Mouse (Mus musculus) limb, embryonic 15.5 days (tissue): ENCODE results near the gene Apobec4. TPM values are rescaled to one million over a fixed set of nuclear protein-coding genes. Genes with fewer than 3 reads are reported as not detected.
A peak's percentile ranks its signal among the peaks of the same experiment; 100 is the strongest.

Experiments used
- ATAC-seq: fragments of 200-750 bp; cut with Nextera tagmentation; 2 replicates; pipeline ENCODE4 v1.8.0; 2017; ENCODE audit warnings: low read depth, moderate TSS enrichment; ENCODE audit not compliant: insufficient number of reproducible peaks, low FRiP score, low TSS enrichment
- H3K27ac ChIP-seq: fragments of 300-500 bp; sonication (generic); 2 replicates; pipeline ENCODE4 v1.5.1; 2015; ENCODE audit warnings: moderate library complexity, mild to moderate bottlenecking, inconsistent platforms
- H3K27me3 ChIP-seq: fragments of 300-500 bp; sonication (generic); 2 replicates; pipeline ENCODE4 v1.6.1; 2015; ENCODE audit warnings: inconsistent platforms
- H3K36me3 ChIP-seq: fragments of 300-500 bp; sonication (generic); 2 replicates; pipeline ENCODE4 v1.6.1; 2015; ENCODE audit warnings: inconsistent platforms
- H3K4me1 ChIP-seq: fragments of 300-500 bp; sonication (generic); 2 replicates; pipeline ENCODE4 v1.6.1; 2015; ENCODE audit warnings: inconsistent platforms
- H3K4me2 ChIP-seq: fragments of 300-500 bp; sonication (generic); 2 replicates; pipeline ENCODE4 v1.6.1; 2015; ENCODE audit warnings: mild to moderate bottlenecking, inconsistent platforms
- H3K4me3 ChIP-seq: fragments of 300-500 bp; sonication (generic); 2 replicates; pipeline ENCODE4 v1.5.1; 2015; ENCODE audit warnings: mild to moderate bottlenecking, inconsistent platforms
- H3K9ac ChIP-seq: fragments of 300-500 bp; sonication (generic); 2 replicates; pipeline ENCODE4 v1.6.1; 2015; ENCODE audit warnings: inconsistent platforms
- H3K9me3 ChIP-seq: fragments of 300-500 bp; sonication (generic); 2 replicates; pipeline ENCODE4 v1.6.1; 2016; ENCODE audit warnings: inconsistent platforms
- WGBS: fragments of 180-500 bp; shearing (Covaris S2); methylation state at CpG from one replicate; pipeline ENCODE4 v1.1.7; 2015; 5-methylcytosine and 5-hydroxymethylcytosine counted together
- polyA plus RNA-seq: library from polyadenylated mRNA; unstranded; fragments of >200 nt; fragmentation: Nextera tagmentation; extraction: Ambion mirVana; gene quantifications from 2 replicates; pipeline ENCODE4 v1.2.1, GENCODE M21; 2015

Apobec4 gene
- polyA plus RNA-seq, 1 experiment from 2014 or later = not detected

- Histone ChIP-seq H3K4me3 (no peak overlapping the region), H3K4me2 (no peak overlapping the region), H3K27me3 (no peaks in the 10 kb centered on the region), H3K27ac (no peak overlapping the region), H3K9ac (no peak overlapping the region), H3K9me3 (no peaks in the 10 kb centered on the region), H3K36me3 (no peaks in the 10 kb centered on the region), H3K4me1 (peaks cover 14% of the 10 kb centered on the region)
- 0 out of 2 replicates have a peak, but pooled peaks have one; percentile 14 for ATAC-seq
- WGBS = 64% methylated on average over 6 of the region's 6 CpGs
Observed at GRCm38 (mm10) chr1:152793495-152794130, 43.3 kb downstream of the Apobec4 start.

- ATAC-seq = no peak
- H3K9ac ChIP-seq = no peak overlapping the region
- H3K4me3 ChIP-seq = no peak overlapping the region
- H3K4me2 ChIP-seq = no peak overlapping the region
- no peaks in the 10 kb centered on the region for H3K36me3 ChIP-seq
- no peak overlapping the region for H3K27ac ChIP-seq
- H3K9me3 ChIP-seq = no peaks in the 10 kb centered on the region
- peaks cover 12% of the 10 kb centered on the region for H3K4me1 ChIP-seq
- no peaks in the 10 kb centered on the region for H3K27me3 ChIP-seq
- 72% methylated on average over 8 of the region's 8 CpGs for WGBS
Observed at GRCm38 (mm10) chr1:152795688-152796255, 45.4 kb downstream of the Apobec4 start.

GRCm38 (mm10) chr1:152796683-152797263, 46.4 kb downstream of the Apobec4 start:
- Histone ChIP-seq H3K36me3 (no peaks in the 10 kb centered on the region), H3K4me2 (no peak overlapping the region), H3K27ac (no peak overlapping the region), H3K4me3 (no peak overlapping the region), H3K9ac (no peak overlapping the region), H3K4me1 (peaks cover 9% of the 10 kb centered on the region), H3K27me3 (no peaks in the 10 kb centered on the region), H3K9me3 (no peaks in the 10 kb centered on the region)
- WGBS = 72% methylated on average over 8 of the region's 8 CpGs
- ATAC-seq = no peak

GRCm38 (mm10) chr1:152798125-152798524, 47.8 kb downstream of the Apobec4 start:
- WGBS = 76% methylated on average over 9 of the region's 9 CpGs
- ATAC-seq = no peak
- Histone ChIP-seq H3K4me2 (no peak overlapping the region), H3K4me3 (no peak overlapping the region), H3K9me3 (no peaks in the 10 kb centered on the region), H3K4me1 (peaks cover 4% of the 10 kb centered on the region), H3K27ac (no peak overlapping the region), H3K27me3 (no peaks in the 10 kb centered on the region), H3K9ac (no peak overlapping the region), H3K36me3 (no peaks in the 10 kb centered on the region)

- Histone ChIP-seq H3K9ac (no peak within 1 kb of the TSS), H3K4me3 (no peak within 1 kb of the TSS), H3K4me1 (peaks cover 3% of the 10 kb centered on the region), H3K36me3 (no peaks in the 10 kb centered on the region), H3K4me2 (no peak within 1 kb of the TSS), H3K9me3 (no peaks in the 10 kb centered on the region), H3K27me3 (no peaks in the 10 kb centered on the region), H3K27ac (no peak within 1 kb of the TSS)
- 0 out of 2 replicates have a peak, but pooled peaks have one; percentile 61 for ATAC-seq
- 8% methylated on average over 2 of the region's 2 CpGs for WGBS
Observed at GRCm38 (mm10) chr1:152799897-152800296, 49.5 kb downstream of the Apobec4 start, which contains the start of gene Ncf2. TSS of gene Ncf2 (plus strand) at chr1:152800194.

GRCm38 (mm10) chr1:152800633-152801176, 50.4 kb downstream of the Apobec4 start:
- Histone ChIP-seq H3K4me3 (no peak overlapping the region), H3K4me1 (peaks cover 3% of the 10 kb centered on the region), H3K9ac (no peak overlapping the region), H3K27me3 (no peaks in the 10 kb centered on the region), H3K27ac (no peak overlapping the region), H3K4me2 (no peak overlapping the region), H3K36me3 (no peaks in the 10 kb centered on the region), H3K9me3 (no peaks in the 10 kb centered on the region)
- no peak for ATAC-seq
- WGBS = 84% methylated on average over 13 of the region's 13 CpGs

GRCm38 (mm10) chr1:152804907-152805306, 54.6 kb downstream of the Apobec4 start:
- 83% methylated on average over 6 of the region's 6 CpGs for WGBS
- no peak for ATAC-seq
- Histone ChIP-seq H3K4me3 (no peak overlapping the region), H3K9ac (no peak overlapping the region), H3K27ac (no peak overlapping the region), H3K27me3 (no peaks in the 10 kb centered on the region), H3K36me3 (no peaks in the 10 kb centered on the region), H3K4me1 (peaks cover 6% of the 10 kb centered on the region), H3K9me3 (no peaks in the 10 kb centered on the region), H3K4me2 (no peak overlapping the region)

Other genes with a start within 250 kb of the Apobec4 start
- 42.8 and 46.6 TPM in 2 replicates for gene Rgl1, start 15.8 kb downstream of the Apobec4 start, polyA plus RNA-seq
- gene Arpc5, start 16.0 kb downstream of the Apobec4 start, polyA plus RNA-seq = 271 and 274 TPM in 2 replicates
- gene Ncf2, start 49.6 kb downstream of the Apobec4 start, polyA plus RNA-seq = 6.3 and 6.6 TPM in 2 replicates
- gene Smg7, start 152.1 kb downstream of the Apobec4 start, polyA plus RNA-seq = 23.6 and 25.9 TPM in 2 replicates
- 1.4 and 2.4 TPM in 2 replicates for gene Nmnat2, start 204.4 kb downstream of the Apobec4 start, polyA plus RNA-seq